Mouse (Mus musculus) CH12.LX (cell line): Measurements from ENCODE around the gene Ebf3. TPM values are rescaled to one million over a fixed set of nuclear protein-coding genes. Genes with fewer than 3 reads are reported as not detected.

Experiments used
- DNase-seq: peaks from one replicate; pipeline ENCODE4 v3.0.0-alpha.2; 2013; ENCODE audit errors: extremely low read depth
- H3K27ac ChIP-seq: 2 replicates; pipeline ENCODE4 v1.5.1; 2012; ENCODE audit warnings: low read depth, mild to moderate bottlenecking, control low read depth, moderate library complexity; ENCODE audit not compliant: insufficient read depth
- H3K27me3 ChIP-seq: replicated peaks from 2 replicates; pipeline ENCODE3; 2012; ENCODE audit warnings: inconsistent platforms
- H3K36me3 ChIP-seq, 2 experiments: replicated peaks in 1 of 2; 2 replicates each; pipeline versions ENCODE3 to v1.6.1; 2012; ENCODE audit warnings: inconsistent platforms in 1 of 2, low read length in 1 of 2, mild to moderate bottlenecking in 1 of 2, mixed read lengths in 1 of 2, moderate library complexity in 1 of 2; ENCODE audit not compliant: control insufficient read depth in 1 of 2, insufficient read depth in 1 of 2
- H3K4me1 ChIP-seq, 2 experiments: 2 replicates each; pipeline ENCODE4 v1.6.1; 2012; ENCODE audit warnings: inconsistent platforms in 1 of 2, moderate library complexity in 1 of 2; ENCODE audit not compliant: insufficient read depth in 2 of 2, control insufficient read depth in 1 of 2
- H3K4me2 ChIP-seq: 2 replicates; pipeline ENCODE4 v1.6.1; 2012; ENCODE audit warnings: low read depth, mild to moderate bottlenecking, control low read depth; ENCODE audit not compliant: poor library complexity, insufficient read depth, severe bottlenecking
- H3K4me3 ChIP-seq, 3 experiments: fragments of 150-350 bp in 1 of 3; sonication (generic) in 1 of 3; replicated peaks in 1 of 3; 2 replicates each; pipeline versions ENCODE3 to v1.5.1; 2011 to 2012; ENCODE audit warnings: low read depth in 2 of 3, low read length in 2 of 3, mild to moderate bottlenecking in 2 of 3, moderate library complexity in 2 of 3, control low read depth in 1 of 3, improper control_type of control experiment in 1 of 3, inconsistent platforms in 1 of 3, mixed read lengths in 1 of 3; ENCODE audit not compliant: poor library complexity in 1 of 3
- H3K79me2 ChIP-seq: replicated peaks from 2 replicates; pipeline ENCODE4 v1.6.1; 2012; ENCODE audit warnings: mild to moderate bottlenecking, moderate library complexity; ENCODE audit not compliant: control insufficient read depth, poor library complexity, insufficient read depth, severe bottlenecking; ENCODE audit errors: extremely low read depth
- H3K9ac ChIP-seq: 2 replicates; pipeline ENCODE4 v1.6.1; 2012; ENCODE audit warnings: low read depth, mild to moderate bottlenecking, control low read depth, moderate library complexity; ENCODE audit not compliant: insufficient read depth
- H3K9me3 ChIP-seq: replicated peaks from 2 replicates; pipeline ENCODE3; 2012; ENCODE audit warnings: low read length, inconsistent platforms, mixed read lengths
- BHLHE40 ChIP-seq: IDR thresholded peaks from 2 replicates; pipeline ENCODE4 v1.6.1; 2011; ENCODE audit warnings: mild to moderate bottlenecking, low read depth, low read length, improper control_type of control experiment
- CHD2 ChIP-seq: IDR thresholded peaks from 2 replicates; pipeline ENCODE4 v1.6.1; 2011; ENCODE audit warnings: low read length, improper control_type of control experiment
- CTCF ChIP-seq, 2 experiments: IDR thresholded peaks in 1 of 2; conservative IDR thresholded peaks in 1 of 2; 2 replicates each; pipeline ENCODE4 v1.5.1; 2011 to 2012; ENCODE audit warnings: low read depth in 2 of 2, low read length in 2 of 2, improper control_type of control experiment in 1 of 2, inconsistent platforms in 1 of 2, mild to moderate bottlenecking in 1 of 2, moderate library complexity in 1 of 2
- GABPA ChIP-seq: IDR thresholded peaks from 2 replicates; pipeline ENCODE4 v1.6.1; 2012; ENCODE audit warnings: low read depth, low read length, improper control_type of control experiment, inconsistent platforms; ENCODE audit not compliant: insufficient replicate concordance
- HCFC1 ChIP-seq: IDR thresholded peaks from 2 replicates; pipeline ENCODE4 v1.6.1; 2012; ENCODE audit warnings: low read depth, mild to moderate bottlenecking, inconsistent platforms, low read length, improper control_type of control experiment
- IRF4 ChIP-seq: IDR thresholded peaks from 2 replicates; pipeline ENCODE4 v1.6.1; 2014; ENCODE audit warnings: low read depth, mild to moderate bottlenecking, inconsistent platforms, low read length, improper control_type of control experiment
- JUND ChIP-seq: conservative IDR thresholded peaks from 2 replicates; pipeline ENCODE4 v1.6.1; 2011; ENCODE audit warnings: low read depth, low read length, improper control_type of control experiment
- KAT2A ChIP-seq: IDR thresholded peaks from 2 replicates; pipeline ENCODE4 v1.6.1; 2012; ENCODE audit warnings: low read length, improper control_type of control experiment, inconsistent platforms; ENCODE audit not compliant: insufficient replicate concordance
- MAFK ChIP-seq: IDR thresholded peaks from 2 replicates; pipeline ENCODE4 v1.6.1; 2011; ENCODE audit warnings: low read length, improper control_type of control experiment; ENCODE audit not compliant: insufficient replicate concordance
- MAX ChIP-seq: IDR thresholded peaks from 2 replicates; pipeline ENCODE4 v1.6.1; 2011; ENCODE audit warnings: low read length, improper control_type of control experiment
- MEF2A ChIP-seq: IDR thresholded peaks from 2 replicates; pipeline ENCODE4 v1.6.1; 2014; ENCODE audit warnings: low read depth, mild to moderate bottlenecking, inconsistent platforms, low read length, improper control_type of control experiment, borderline replicate concordance
- MXI1 ChIP-seq: IDR thresholded peaks from 2 replicates; pipeline ENCODE4 v1.6.1; 2011; ENCODE audit warnings: mild to moderate bottlenecking, low read depth, low read length, improper control_type of control experiment
- NELFE ChIP-seq: IDR thresholded peaks from 2 replicates; pipeline ENCODE4 v1.6.1; 2011; ENCODE audit warnings: low read depth, low read length, improper control_type of control experiment
- NRF1 ChIP-seq: IDR thresholded peaks from 2 replicates; pipeline ENCODE4 v1.6.1; 2014; ENCODE audit warnings: low read depth, mild to moderate bottlenecking, inconsistent platforms, low read length, improper control_type of control experiment, moderate library complexity
- PAX5 ChIP-seq: IDR thresholded peaks from 2 replicates; pipeline ENCODE4 v1.6.1; 2012; ENCODE audit warnings: low read length, inconsistent platforms, mixed read lengths
- POLR2A ChIP-seq: IDR thresholded peaks from 2 replicates; pipeline ENCODE4 v1.6.1; 2011; ENCODE audit warnings: low read depth, mild to moderate bottlenecking, improper control_type of control experiment, low read length
- POLR2AphosphoS2 ChIP-seq: IDR thresholded peaks from 2 replicates; pipeline ENCODE4 v1.6.1; 2011; ENCODE audit warnings: low read depth, low read length, improper control_type of control experiment
- SIN3A ChIP-seq: IDR thresholded peaks from 2 replicates; pipeline ENCODE4 v1.6.1; 2012; ENCODE audit warnings: low read length, improper control_type of control experiment, inconsistent platforms
- TBP ChIP-seq: conservative IDR thresholded peaks from 2 replicates; pipeline ENCODE4 v1.6.1; 2011; ENCODE audit warnings: low read depth, low read length, improper control_type of control experiment
- TCF12 ChIP-seq: IDR thresholded peaks from 2 replicates; pipeline ENCODE4 v1.6.1; 2014; ENCODE audit warnings: low read depth, mild to moderate bottlenecking, inconsistent platforms, low read length, improper control_type of control experiment
- USF2 ChIP-seq: conservative IDR thresholded peaks from 2 replicates; pipeline ENCODE4 v1.6.1; 2011; ENCODE audit warnings: low read depth, low read length, improper control_type of control experiment
- ZC3H11A ChIP-seq: IDR thresholded peaks from 2 replicates; pipeline ENCODE4 v1.6.1; 2012; ENCODE audit warnings: low read depth, mild to moderate bottlenecking, inconsistent platforms, low read length, improper control_type of control experiment
- ZKSCAN1 ChIP-seq: IDR thresholded peaks from 2 replicates; pipeline ENCODE4 v1.6.1; 2012; ENCODE audit warnings: low read depth, inconsistent platforms, low read length, improper control_type of control experiment, borderline replicate concordance
- dilution Hi-C: fragments of 300-500 bp; cut with MboI; formaldehyde crosslinking; loops from 2 replicates; pipeline ENCODE4 v1.14.3; 2020; ENCODE audit warnings: low sequenced_read_pairs; ENCODE audit not compliant: extremely low pct_unique_long_range_greater_than_20kb, extremely low pct_ligation_motif_present
- in situ Hi-C: fragments of 300-500 bp; cut with MboI; formaldehyde crosslinking; loops from 3 replicates; pipeline ENCODE4 v1.14.3; 2019; ENCODE audit warnings: low sequenced_read_pairs, low pct_ligation_motif_present, low pct_unique_long_range_greater_than_20kb, mixed read lengths
- polyA plus RNA-seq: library from polyadenylated mRNA; unstranded; fragments of >175 nt; gene quantifications from 2 replicates; pipeline ENCODE4 v1.2.1, GENCODE M21; 2012; ENCODE audit warnings: low read depth; ENCODE audit not compliant: insufficient read length
- total RNA-seq, 2 experiments: library from RNA; depleted of rRNA; stranded (reverse); fragments of 300-350 nt in 1 of 2; fragments of >200 nt in 1 of 2; gene quantifications; 2 replicates each; pipeline ENCODE4 v1.2.3; 2012 to 2014

Ebf3 gene
- total and polyA plus RNA-seq, 3 experiments = 0.10 to 0.89 TPM; not detected in 1

- Histone ChIP-seq H3K4me1 (peaks cover under 1 to 17% of the 10 kb centered on the region in 2 experiments; a peak in 2 of 4 replicates), H3K9me3 (no peaks in the 10 kb centered on the region), H3K79me2 (no peaks in the 10 kb centered on the region), H3K36me3 (no peaks in the 10 kb centered on the region), H3K4me3 (no peak overlapping the region), H3K27me3 (no peaks in the 10 kb centered on the region), H3K27ac (no peak overlapping the region), H3K4me2 (no peak overlapping the region), H3K9ac (no peak overlapping the region)
- dilution Hi-C loops (no loop called here), in situ Hi-C loops (no loop called here)
- TF ChIP-seq TBP (no peak), GABPA (no peak), JUND (no peak), USF2 (no peak), MXI1 (no peak), ZC3H11A (no peak), BHLHE40 (no peak), TCF12 (no peak), POLR2AphosphoS2 (no peak), MAX (no peak)
- DNase-seq = no peak
Observed at GRCm38 (mm10) chr7:137220436-137220835, 93.8 kb downstream of the Ebf3 start.

GRCm38 (mm10) chr7:137218706-137219105 lies 95.5 kb downstream of the Ebf3 start:
- no peak for DNase-seq
- H3K4me2 ChIP-seq = no peak overlapping the region
- no peak overlapping the region for H3K27ac ChIP-seq
- H3K9me3 ChIP-seq = no peaks in the 10 kb centered on the region
- TF ChIP-seq GABPA (no peak), USF2 (no peak), NELFE (no peak), ZKSCAN1 (no peak), SIN3A (no peak), IRF4 (no peak), HCFC1 (no peak), NRF1 (no peak), KAT2A (no peak), MEF2A (no peak), POLR2AphosphoS2 (no peak), TCF12 (no peak), CHD2 (no peak), POLR2A (no peak), CTCF (conservative IDR thresholded peaks at IDR 0.05 in 1 of 2, IDR thresholded peaks at IDR 0.05 in 1 of 2; ENCODE audit: low read depth in 2 of 2, low read length in 2 of 2) (no peak), PAX5 (no peak), MAFK (no peak)
- H3K4me3 ChIP-seq = no peak overlapping the region
- no peaks in the 10 kb centered on the region for H3K79me2 ChIP-seq
- no peaks in the 10 kb centered on the region for H3K36me3 ChIP-seq
- no peaks in the 10 kb centered on the region for H3K27me3 ChIP-seq
- no peaks in the 10 kb centered on the region for H3K4me1 ChIP-seq
- in situ Hi-C loops (no loop called here), dilution Hi-C loops (no loop called here)
- no peak overlapping the region for H3K9ac ChIP-seq
